Mouse (Mus musculus) hindlimb bud, embryonic 11.5 days (tissue): ENCODE measurements around the gene Olfr1462.

Experiments
- DNase-seq: peaks from one replicate; pipeline ENCODE4 v3.0.0-alpha.2; 2012; ENCODE audit warnings: low read depth, low spot score; ENCODE audit errors: extremely low spot score

The Olfr1462 gene

GRCm38 (mm10) chr19:13185434-13185833 is at the start of gene Olfr1462:
Gene Olfr1462, plus strand, starts transcription at chr19:13185734.
- no peak for DNase-seq

DNA sequence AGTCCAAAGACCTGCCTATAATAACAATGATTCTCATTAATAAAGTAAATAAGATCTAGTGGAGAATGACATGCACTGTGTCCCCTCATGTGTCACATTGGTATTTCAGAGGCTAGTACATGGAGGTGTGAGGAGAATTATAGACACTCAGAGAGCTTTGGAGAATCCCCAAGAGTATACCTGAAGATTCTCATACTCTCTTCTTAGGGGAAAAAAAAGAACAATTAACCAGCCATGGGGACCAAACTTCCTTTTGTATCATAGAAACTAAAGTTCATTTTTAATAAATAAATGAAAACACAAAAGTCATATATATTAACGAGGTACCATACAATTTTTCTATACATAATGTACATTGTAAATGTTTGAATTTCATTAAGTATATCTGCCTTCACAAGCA is 36.1 kb upstream of the Olfr1462 start, which contains the start of gene Olfr1459:
Olfr1459 (minus strand) TSS at position 101 of the 400 bp plus-strand sequence.
- DNase-seq, result no peak

DNA sequence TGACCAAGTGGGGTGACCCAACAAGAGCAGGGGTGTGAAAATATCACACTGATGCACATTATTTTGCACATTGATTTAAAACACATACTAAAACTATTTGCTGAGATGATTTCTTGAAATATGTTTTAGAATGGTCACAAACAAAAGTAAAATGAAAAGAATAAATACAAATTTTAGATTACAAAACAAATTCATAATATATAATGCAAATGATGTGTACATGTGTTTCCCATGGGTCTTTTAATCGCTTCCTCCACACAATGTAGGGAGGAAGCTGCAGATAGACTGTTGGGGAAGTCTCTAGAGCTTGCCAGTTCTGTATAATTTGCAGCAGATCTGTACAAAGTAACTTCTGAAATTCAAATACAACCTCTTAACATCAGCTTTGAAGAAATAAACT is 22.8 kb upstream of the Olfr1462 start, which contains the start of gene Olfr1461:
Olfr1461 (plus strand) TSS at position 301 of the 400 bp plus-strand sequence.
- no peak for DNase-seq

GRCm38 (mm10) chr19:13221666-13222065 is 36.1 kb downstream of the Olfr1462 start:
- no peak for DNase-seq

- no peak for DNase-seq
Measured at GRCm38 (mm10) chr19:13231028-13231427, 45.5 kb downstream of the Olfr1462 start, which contains the start of gene Olfr1463. Gene Olfr1463, plus strand, starts transcription at chr19:13231328.
